Mouse (Mus musculus) NIH3T3 (cell line): Measurements from ENCODE around the gene Pacs1.
"Not testable (repeated sequence)": the region's sequence is repeated elsewhere in the genome, so short reads cannot be mapped to it uniquely, and the experiment has no call there.

Source experiments
- DNase-seq: peaks from one replicate; pipeline ENCODE4 v3.0.0-alpha.2; 2012; ENCODE audit warnings: low read depth

Pacs1 gene

DNA sequence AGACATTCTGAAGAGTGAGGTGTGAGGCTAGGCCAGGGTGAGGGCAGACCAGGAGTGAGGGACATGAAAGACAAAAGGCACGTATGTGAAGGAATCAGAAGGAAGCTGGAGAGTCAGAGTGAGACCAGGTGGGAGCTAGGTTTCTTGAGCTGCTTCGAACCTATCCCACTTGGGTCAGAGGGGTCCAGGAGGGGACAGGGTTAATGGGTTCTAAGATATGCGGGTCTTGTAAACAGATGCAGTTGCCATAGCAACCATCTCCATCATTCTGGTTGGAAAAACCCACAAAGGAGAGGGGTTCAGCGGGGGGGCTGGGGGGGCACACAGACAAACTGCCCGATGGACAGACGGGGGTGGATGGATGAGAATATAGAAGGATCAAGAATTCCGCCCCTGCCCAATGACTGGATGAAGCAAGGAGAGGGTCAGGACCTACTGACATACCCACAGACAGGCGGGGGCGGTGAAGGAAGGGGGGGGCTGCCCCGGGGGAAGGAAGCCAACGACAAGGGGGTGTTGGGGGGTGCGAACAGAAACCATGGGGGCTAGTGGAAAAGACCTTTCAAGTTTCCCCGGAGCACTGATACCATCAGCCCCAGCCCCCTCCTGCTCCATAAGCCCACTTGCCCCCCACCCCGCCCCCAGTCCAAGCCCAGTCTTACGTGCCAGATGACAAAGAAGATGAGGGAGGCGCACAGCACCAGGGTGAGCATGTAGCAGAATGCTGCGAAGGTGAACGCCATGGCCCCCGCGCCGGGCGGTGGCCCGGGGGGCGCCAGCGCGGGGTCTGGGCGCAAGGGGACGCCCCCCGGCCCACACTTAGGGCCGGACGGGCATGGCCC is 175.2 kb downstream of the Pacs1 start:
- peak; percentile 18 for DNase-seq

- no peak for DNase-seq
Measured at GRCm38 (mm10) chr19:5095887-5096474, 176.9 kb downstream of the Pacs1 start.

GRCm38 (mm10) chr19:5094746-5095417 is 178.0 kb downstream of the Pacs1 start:
- DNase-seq = peak; percentile 22

- peak; percentile 95 for DNase-seq
Measured at GRCm38 (mm10) chr19:5094243-5094632, 178.7 kb downstream of the Pacs1 start.

GRCm38 (mm10) chr19:5093481-5094242 is 179.3 kb downstream of the Pacs1 start:
- DNase-seq = no peak

GRCm38 (mm10) chr19:5092083-5092482 is 180.8 kb downstream of the Pacs1 start:
- DNase-seq = no peak

- DNase-seq = no peak
Measured at GRCm38 (mm10) chr19:5089324-5089723, 183.6 kb downstream of the Pacs1 start.

DNA sequence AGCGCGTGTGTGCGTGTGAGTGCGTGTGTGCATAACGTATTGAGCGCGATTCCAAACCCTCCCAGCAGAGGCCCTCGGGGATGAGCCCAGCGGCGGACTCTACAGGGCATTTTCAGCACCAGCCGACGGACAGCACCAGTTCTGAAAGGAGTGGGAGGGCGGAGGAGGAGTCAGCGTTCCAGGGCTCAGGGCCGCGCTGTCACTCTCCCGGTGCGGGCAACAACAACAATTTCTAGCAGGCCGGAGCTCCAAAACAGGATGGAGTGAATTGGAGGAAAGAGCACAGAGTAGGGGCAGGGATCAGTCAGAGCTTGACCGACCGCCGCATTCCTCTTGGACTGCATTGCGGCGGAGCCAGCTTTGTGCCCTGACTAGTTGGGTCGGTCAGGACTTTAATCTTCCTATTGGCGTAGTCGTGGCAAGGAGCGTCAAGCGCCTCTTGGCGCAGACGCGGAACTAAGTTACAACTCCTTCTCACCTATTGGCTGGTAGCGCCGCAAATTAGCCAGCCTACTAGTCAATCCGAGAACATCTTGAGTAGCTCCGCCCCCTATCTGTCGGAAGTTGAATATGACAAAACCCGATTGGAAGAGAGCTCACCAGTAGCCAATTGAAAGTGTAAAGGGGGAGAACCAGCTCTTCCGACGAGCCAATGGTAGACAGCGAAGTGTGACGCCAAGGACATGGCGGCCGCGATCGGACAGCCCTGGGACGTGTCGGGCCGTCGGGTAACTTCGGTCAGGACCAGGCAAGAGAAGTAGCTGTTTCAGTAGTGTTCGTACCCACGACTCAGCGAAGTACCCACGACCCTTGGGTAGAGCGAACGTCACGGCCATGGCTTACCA is 184.8 kb downstream of the Pacs1 start, which contains the start of gene Yif1a:
Gene Yif1a, plus strand, starts transcription at position 655 of the 845 bp plus-strand sequence.
- DNase-seq = peak; percentile 99

GRCm38 (mm10) chr19:5086533-5086932 is 186.4 kb downstream of the Pacs1 start:
- DNase-seq = not testable (repeated sequence)

GRCm38 (mm10) chr19:5085145-5085863 is 187.6 kb downstream of the Pacs1 start, which contains the start of gene Tmem151a:
Tmem151a (minus strand) TSS chr19:5085531.
- DNase-seq = no peak

GRCm38 (mm10) chr19:5084834-5085144 is 188.1 kb downstream of the Pacs1 start:
- no peak for DNase-seq

DNA sequence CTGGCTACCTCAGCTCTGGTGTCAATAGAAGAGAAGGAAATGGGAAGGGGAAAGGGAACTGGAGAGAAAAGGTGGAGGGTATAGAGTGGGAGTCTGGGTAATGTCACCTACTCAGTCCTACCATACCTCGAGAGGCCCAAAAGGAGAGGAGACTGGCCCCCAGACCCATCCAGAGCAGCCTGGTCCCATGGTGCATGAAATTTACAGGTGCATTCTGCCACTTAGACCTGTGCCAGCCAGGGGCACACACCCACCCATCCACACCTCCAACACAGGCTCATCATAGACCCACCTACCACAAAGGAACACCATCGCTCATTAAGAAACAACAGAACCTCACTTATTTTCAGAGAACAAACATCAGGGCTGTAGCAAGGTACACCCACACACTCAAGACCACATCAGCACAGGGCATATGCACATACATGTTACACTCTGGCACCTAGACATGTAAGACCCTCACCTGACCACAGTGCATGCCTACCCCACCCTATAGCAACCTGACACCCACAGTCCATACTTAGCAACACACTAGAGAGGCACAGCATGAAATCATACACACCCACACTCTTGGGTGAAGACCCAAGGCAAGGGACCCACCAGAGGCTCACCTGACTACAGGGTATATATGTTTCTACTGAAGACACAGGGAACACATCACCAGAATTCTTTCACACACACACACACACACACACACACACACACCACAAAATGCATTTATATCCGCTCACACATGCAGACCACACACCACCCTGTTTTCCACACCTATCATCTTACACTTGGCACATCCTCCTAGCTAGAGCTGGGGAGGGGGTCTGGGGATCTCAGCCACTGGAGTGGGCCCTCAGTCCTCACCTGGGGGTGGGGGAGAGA is 188.7 kb downstream of the Pacs1 start:
- no peak for DNase-seq
